Mouse (Mus musculus) c-Kit-positive CD71-negative TER-119-negative erythroid progenitor cells, embryonic 14.5 days (primary cell): ENCODE measurements around the gene March10.

Experiments
- DNase-seq: peaks from one replicate; pipeline ENCODE4 v3.0.0-alpha.2; 2013; ENCODE audit warnings: low read depth

Gene March10

DNA sequence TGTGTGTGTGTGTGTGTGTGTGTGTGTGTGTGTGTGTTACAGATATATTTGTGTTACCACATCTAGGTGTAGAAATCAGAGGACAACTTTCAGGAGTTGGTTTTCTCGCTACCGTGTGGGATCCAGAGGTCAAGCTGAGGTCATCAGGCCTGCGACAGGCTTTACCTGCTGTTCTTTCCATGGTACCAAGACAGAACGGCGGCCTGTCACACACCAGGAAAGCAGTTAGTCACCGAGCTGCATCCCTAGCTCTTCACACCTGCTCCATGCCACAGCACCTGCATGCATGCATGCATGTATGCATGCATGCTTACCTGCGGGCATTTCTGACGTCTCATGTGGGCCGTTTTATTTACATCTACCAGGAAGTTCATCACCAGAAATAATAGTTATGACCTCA lies 9.0 kb upstream of the March10 start:
- DNase-seq, result no peak

DNA sequence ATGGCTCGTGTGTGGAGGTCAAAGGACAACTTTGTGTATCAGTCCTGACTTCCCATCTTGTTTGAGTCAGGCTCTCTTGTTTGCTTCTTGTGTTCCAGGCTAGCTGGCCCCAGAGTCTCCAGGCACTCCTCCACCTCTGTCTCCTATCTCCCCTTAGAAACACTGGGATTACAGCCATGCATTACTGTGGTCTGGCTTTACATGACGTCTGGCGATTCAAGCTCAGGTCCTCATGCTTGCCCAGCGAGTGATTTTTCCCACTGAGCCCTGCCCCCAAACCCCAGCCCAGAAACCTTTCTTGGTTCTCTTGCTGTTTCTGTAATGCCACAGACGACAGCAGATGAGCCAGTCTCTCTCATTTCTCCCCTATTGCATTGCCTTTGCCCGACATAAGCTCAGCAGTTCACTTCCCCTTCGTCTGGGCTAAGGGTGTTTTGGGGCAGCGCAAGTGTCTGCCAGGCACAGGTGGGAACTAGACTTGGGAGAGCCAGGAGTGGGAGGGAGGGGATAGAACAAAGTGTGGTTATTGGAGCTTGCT lies 8.0 kb upstream of the March10 start:
- no peak for DNase-seq

- DNase-seq, result no peak
Observed at GRCm38 (mm10) chr11:105459900-105460299, 3.4 kb upstream of the March10 start.

- no peak for DNase-seq
Observed at GRCm38 (mm10) chr11:105457041-105457440, 506 bp upstream of the March10 start.

DNA sequence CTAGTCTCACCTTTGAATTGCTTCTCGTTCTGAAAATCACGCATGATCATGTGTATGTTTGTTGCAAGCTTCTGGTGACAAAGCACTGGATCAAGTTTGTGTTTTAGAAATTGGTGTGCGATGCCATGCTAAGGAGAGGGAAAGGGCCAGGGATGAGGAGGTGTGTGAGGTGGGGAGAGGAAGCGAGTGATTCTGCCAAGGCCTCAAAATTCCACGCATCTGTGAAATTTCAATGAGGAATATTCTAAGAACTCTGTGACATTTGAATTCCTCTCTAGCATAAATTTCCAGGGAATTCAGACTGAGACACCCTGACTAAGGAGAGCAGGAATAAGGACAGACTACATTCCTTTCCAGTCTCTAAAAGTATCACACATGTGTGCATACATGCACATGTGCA lies 1.4 kb downstream of the March10 start:
- DNase-seq, result no peak

DNA sequence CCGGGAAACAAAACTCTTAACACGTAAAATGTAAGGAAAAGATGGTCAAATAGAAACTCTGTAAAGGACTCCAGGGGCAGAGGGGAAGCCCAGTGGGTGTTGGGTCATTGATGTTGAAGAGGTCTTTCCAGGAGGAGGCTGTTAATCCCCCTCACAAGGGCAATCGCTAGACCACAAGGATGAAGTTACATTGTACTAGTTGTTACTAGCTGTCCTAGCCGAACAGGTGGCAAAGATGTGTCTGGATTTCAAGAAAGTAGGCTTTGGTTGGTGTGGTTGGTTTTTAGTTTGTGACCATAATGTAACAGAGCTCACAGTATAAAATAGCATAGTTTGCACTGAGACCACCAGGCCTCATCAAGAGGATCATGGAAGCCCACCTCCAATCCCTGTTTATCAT lies 3.5 kb downstream of the March10 start:
- DNase-seq, result no peak

DNA sequence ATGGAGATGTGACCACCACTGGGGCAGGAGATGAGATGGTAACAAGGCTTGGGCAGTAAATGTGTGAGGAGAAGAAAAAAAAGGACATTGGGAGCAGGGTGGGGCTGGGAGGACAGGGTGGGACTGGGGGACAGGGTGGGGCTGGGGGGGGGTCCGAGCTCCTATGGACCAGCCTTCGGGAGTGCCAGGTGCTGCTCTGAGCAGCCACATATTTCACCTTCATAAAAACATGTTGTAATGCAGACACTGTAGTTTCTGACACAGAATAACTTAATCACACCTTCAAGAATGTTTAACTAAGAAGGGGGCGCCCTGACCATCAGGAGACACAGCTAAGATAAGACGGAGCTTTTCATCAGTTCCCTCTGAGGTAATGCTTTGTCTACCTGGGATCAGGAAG lies 4.0 kb downstream of the March10 start:
- no peak for DNase-seq

- no peak for DNase-seq
Observed at GRCm38 (mm10) chr11:105451553-105452135, 4.9 kb downstream of the March10 start.

DNA sequence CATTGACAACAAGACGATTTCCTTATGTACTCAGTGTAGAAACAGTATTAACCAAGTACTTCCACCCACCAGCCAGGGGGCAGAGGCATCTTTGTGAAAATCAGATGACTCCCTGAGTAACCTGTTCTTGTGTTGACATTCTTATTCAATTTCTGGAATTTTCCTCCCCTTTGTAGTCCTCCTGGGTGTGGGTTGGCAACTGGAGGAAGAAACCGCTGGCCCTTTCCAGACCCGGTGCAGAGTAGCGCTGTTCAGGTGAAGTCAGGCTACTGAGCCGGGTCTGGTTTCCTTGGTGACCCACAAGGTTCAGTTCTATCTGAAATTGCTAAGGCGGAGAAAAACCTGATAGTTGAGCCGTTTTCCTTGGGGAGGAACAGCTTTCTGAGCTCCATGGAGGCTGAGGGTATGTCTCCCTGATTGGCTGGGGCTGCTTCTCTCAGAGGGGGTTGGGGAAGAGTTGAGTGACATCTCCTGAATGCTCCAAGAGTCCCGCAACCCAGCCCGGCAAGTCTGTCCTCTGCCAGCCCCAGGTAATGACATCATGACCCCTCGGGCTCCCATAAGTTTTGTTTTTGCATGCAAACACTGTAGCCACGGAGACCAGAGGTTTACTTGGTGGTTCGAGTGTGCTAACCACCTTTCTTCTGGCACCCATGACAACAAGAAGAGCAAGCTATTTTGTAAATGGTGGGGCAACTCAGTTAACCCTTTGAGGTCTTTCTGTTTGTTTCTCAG lies 6.8 kb downstream of the March10 start:
- DNase-seq, result peak; percentile 22

DNA sequence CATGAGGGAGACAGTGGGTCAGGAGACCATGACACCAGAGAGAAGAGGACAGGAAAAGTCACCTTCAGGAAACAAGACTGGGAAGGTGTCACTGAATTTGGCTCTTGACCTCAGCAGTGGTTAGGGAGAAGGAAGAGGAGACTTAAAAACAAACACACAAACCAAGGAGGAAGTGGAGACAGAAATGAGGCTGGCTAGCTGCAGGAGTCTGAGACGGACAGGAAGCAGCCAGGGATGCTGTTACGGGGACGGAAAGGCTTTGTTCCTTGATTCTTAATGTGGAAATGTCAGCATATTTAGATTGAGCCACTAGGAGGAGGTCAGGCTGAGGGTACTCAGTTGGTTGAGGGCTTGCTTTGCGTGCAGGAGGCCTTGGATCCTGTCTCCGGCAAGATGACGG lies 8.9 kb downstream of the March10 start:
- no peak for DNase-seq

DNA sequence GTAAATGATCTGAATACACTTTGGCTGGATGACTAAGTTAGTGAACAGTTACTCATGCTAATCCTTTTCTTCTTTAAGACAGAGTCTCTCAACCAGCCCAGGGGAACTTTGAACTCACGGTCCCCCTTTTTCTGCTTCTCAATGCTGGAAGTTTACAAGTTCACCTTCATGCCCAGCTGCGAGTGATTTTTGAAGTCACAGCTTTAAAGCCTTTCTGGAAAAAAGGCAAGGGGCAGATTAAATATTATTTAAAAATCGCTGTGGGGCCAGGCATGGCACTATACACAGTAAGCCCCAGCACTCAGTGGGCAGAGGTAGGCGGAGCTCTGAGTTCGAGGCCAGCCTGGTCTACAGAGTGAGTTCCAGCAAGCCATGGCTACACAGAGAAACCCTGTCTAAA lies 10.3 kb downstream of the March10 start:
- no peak for DNase-seq

GRCm38 (mm10) chr11:105445741-105446140 lies 10.8 kb downstream of the March10 start:
- DNase-seq, result no peak

DNA sequence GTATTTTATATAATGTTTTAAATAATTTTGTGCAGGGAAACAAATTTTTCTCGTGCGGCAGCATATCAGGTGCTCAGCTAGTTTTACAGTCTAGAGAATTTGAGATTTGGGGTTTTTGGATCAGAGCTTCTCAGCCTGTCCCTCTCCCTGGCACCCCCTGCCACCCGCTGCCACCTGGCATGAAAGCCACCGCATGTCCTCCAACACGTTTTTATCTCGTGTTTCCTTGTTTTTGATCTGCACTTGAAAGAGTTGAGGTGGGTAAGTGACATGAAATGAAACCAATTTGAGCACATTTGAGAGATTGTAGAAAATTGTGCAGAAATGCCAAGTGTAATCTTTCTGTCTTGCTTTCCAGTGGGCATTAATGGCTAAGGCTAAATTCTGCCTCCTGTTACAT lies 11.6 kb downstream of the March10 start:
- no peak for DNase-seq

GRCm38 (mm10) chr11:105443505-105443904 lies 13.0 kb downstream of the March10 start:
- DNase-seq, result no peak

- no peak for DNase-seq
Observed at GRCm38 (mm10) chr11:105439796-105440195, 16.7 kb downstream of the March10 start.

GRCm38 (mm10) chr11:105438907-105439306 lies 17.6 kb downstream of the March10 start:
- no peak for DNase-seq

- DNase-seq, result no peak
Observed at GRCm38 (mm10) chr11:105426441-105426840, 30.1 kb downstream of the March10 start.

DNA sequence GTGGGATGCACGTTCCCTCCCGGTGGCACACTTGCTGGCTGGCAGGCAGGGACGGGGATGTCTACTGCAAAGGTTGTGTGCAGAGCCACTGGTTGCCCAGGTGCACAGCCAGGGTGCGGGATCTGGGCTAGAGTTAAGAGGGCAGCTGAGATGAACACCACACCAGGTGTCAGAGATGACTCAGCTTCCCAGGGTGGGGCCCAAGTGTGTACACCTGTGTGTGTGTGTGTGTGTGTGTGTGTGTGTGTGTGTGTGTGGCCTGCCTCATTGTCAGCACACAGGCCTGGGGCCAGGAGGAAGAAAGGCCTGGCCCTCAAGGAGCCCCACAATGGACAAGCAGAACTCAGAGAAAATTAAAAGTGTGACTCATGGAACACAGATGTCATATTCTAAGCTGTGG lies 31.9 kb downstream of the March10 start:
- no peak for DNase-seq

- DNase-seq, result no peak
Observed at GRCm38 (mm10) chr11:105420671-105421450, 35.7 kb downstream of the March10 start.

GRCm38 (mm10) chr11:105419946-105420345 lies 36.6 kb downstream of the March10 start:
- DNase-seq, result no peak

DNA sequence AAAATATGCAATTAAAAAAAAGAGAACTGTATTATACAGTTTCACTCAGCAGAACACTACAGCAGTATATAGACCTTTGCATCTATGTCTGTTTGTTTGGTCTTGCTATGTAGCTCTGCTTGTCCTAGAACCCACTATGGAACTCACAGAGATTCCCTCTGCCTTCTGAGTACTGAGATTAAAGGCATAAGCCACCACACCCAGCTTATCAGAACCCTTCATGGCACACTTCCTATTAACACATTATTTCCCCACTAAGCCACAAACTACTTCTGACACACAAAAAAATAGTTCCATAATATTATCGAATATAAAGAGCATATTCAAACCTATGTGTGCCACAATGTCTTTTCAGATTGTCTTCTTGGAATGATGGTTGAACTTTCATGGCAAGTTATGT lies 42.5 kb downstream of the March10 start:
- no peak for DNase-seq

GRCm38 (mm10) chr11:105409408-105409807 lies 47.1 kb downstream of the March10 start:
- no peak for DNase-seq

DNA sequence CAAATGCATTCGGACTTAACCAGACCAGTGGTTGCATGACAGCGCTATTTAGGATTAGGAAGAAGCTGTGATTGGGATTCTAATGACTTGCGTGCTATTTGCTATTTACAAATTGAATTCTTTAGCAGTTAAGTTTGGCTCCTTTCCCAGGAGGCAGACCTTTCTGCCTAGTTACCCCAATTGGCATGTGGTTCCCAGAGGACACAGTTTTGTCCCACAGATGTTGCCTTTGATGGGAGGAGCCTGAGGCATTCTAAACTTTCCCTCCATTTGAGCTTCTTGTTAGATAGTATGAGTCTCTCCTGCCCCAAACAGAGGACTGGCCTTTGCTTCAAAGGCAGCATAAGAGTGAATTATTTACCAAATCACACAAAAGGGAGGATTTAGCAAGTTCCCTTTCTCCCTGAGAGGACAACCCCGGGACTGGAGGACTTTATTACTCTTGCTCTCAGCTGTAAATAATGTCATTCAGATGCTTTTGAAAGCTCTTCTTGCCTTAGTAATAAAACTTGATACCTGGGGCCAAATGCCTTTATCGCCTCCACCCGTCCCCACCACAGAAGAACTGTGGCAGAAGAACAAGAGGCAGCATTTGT lies 48.6 kb downstream of the March10 start:
- DNase-seq, result no peak
